Mouse (Mus musculus) liver (tissue): Measurements from ENCODE around the gene Dhdds.
A peak's percentile ranks its signal among the peaks of the same experiment; 100 is the strongest.
"Not testable (repeated sequence)": the region's sequence is repeated elsewhere in the genome, so short reads cannot be mapped to it uniquely, and the experiment has no call there.

Experiments used
- DNase-seq: peaks from one replicate; pipeline ENCODE4 v3.0.0-alpha.2; 2020; ENCODE audit warnings: mixed read lengths

Dhdds gene

DNA sequence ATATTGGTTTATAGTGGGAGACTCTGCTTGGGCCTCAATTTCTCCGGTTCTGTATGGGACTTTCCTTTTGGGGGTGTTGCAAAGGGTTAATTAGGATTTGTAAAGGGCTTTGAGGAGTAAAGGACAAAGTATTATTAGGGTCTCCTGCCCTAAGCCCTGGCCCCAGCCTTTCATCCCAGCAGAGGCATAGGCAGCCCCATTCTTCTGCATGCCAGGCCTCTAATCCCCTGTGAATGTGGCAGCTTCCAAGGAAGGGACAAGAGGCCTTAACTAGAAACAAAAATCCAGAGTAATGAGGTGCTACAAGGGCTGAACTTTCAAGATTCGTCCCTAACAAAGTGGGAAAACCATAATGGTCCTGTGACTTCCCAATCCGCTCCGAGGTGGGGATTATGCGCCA, 2.2 kb upstream of the Dhdds start:
- no peak for DNase-seq

DNA sequence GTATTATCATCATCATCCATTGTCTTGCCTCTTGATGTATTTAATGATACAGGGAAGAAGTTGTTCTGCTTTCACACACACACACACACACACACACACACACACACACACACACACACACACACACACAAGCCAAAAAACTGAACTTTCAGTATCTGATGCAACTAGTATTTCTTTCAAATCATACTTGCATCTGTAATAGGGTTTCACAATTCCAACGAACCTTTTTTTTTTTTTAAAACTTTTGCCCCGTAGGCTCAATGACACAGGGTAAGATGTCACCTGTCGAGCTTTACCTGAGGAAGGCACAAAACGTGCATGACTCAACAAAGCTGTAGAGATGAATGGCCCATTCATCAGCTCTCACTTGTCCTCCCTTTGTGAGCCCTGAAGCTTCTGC, 1.5 kb upstream of the Dhdds start:
- no peak for DNase-seq

DNA sequence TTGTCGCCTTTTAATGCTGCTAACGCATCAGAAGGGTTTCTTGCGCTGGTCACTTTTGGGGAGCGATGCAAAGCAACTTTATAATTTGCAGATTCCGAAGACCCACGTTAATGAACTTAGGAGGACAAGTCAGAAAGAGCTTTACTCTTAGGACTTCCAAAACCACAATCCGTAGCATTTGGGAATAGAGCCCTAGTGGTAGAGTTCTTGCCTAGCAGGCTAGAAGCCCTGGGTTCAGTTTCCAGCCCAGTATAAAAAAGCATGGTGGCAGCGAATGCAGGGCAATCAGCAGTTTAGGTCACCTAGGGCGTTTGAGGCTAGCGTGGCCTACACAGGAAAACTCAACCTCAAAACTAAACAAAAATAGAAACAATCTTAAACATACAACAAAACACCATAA, 992 bp upstream of the Dhdds start:
- DNase-seq = no peak

DNA sequence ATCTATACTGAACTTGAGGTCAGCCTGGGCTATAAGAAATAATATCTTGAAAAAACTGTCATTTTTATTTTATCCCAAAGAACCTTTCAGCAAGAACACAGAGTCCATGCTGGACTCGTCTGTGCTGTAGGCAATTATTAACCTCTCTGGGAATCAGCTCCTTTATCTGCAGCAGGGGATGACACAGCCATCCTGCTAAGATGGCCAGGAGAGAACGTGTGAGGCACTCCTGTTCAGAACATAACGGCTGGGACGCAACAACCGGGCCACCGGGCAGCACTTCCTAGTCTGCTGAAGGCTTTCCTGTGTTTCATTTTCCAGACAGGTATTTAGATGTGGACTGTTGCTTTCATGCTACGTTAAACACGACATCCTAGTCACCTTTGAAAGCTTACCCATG, 6.0 kb downstream of the Dhdds start:
- no peak for DNase-seq

GRCm38 (mm10) chr4:133991087-133991660, 9.5 kb downstream of the Dhdds start:
- no peak for DNase-seq

GRCm38 (mm10) chr4:133990035-133990434, 10.7 kb downstream of the Dhdds start:
- DNase-seq = no peak

DNA sequence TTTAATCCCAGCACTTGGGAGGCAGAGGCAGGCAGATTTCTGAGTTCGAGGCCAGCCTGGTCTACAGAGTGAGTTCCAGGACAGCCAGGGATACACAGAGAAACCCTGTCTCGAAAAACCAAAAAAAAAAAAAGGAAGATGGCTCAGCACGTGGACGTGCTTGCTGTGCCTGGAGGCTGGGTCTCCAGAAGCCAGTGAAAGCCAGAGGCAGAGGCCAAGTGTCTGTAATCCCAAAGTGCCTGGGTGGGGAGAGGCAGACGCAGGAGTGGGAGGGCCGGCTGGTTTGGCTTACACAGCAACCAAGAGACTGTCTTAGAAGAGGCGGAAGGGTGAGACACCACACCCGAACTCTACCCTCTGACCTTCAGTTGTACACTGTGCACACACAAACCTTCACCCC, 12.4 kb downstream of the Dhdds start:
- DNase-seq = not testable (repeated sequence)

- DNase-seq = no peak
These were observed 17.8 kb downstream of the Dhdds start for GRCm38 (mm10) chr4:133982936-133983335.

DNA sequence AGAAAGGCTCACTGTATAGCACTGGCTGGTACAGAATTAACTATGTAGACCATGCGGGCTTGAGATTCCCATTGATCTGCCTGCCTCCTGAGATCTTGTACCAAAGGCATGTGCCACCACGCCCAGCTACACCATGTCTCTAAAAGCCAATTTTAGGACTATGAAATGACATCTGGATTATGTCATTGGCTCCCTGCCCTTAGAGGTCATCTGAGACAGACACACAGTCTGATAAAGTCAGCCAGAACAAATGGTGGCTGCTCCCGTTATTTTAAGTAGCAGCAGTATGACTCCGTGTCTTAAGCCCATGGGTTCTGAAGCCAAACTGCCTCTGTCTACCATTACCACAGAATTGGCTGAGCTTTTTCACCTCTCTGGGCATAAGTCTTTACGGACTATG, 20.2 kb downstream of the Dhdds start:
- DNase-seq = no peak

DNA sequence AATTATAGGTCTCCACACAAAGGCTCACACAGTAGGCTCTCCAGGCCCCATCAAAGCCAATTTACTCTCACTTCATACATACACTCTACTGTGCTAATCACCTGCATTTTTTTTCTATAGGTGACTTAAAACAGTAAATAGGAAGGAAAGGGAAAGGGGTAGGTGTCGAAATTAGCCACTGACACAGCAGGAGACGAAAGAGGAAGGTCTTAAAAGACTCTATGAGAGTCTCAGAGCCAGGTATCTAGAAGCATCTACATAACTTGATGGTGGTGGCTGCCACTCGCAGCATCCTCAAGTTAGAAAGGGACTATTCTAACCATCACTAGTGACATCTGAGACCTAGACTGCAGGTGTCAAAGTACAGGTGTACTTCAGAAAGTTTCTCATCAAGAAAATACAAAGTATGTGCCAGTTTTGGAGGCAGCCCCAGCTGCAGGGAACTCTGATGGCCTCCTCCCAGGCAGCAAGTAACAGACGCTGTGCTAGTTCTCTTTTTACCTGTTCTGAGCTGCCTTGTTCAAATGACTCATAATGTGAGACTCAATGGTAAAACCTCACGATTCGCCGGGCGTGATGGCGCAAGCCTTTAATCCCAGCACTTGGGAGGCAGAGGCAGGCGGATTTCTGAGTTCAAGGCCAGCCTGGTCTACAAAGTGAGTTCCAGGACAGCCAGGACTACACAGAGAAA, 22.6 kb downstream of the Dhdds start:
- no peak for DNase-seq

DNA sequence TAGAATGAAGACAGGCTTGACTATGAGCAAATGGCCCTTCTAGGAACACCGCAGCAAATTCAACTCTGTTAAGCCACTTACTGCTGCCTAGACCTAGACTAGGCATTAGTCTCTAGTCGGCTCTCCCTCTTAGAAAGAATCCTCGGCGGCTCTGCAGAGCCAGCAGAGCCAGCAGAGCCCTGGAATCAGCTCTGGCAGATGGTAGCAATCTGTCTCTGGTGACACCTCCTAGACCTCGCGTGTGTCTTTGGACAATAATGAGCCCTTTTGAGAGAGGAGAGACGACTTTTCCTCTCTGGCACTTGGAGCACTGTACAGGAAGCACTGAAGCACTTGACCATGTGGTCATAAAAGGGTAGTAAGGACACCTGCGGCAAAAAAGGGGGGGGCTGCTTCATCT, 29.0 kb downstream of the Dhdds start:
- no peak for DNase-seq

- no peak for DNase-seq
These were observed 29.8 kb downstream of the Dhdds start for GRCm38 (mm10) chr4:133970876-133971275.

DNA sequence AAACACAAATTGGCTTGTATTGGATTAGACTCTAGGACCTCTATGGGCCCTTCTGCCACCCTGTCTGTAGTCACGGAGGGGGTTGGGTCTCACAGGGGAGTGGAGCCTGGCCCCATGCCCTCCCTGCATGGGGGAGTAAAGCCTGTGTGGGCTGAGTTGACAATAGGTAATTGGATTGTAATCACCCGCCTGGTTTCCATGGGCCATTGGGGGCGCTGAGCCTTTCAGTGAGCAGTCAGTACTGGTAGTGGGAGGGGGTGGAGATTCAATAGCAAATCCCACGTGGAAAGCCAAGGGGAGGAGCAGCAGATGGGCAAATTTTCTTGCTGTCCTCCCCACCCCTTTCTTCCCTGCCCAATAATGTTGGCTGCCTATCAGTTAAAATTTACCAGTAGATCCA, 30.5 kb downstream of the Dhdds start:
- DNase-seq = no peak

DNA sequence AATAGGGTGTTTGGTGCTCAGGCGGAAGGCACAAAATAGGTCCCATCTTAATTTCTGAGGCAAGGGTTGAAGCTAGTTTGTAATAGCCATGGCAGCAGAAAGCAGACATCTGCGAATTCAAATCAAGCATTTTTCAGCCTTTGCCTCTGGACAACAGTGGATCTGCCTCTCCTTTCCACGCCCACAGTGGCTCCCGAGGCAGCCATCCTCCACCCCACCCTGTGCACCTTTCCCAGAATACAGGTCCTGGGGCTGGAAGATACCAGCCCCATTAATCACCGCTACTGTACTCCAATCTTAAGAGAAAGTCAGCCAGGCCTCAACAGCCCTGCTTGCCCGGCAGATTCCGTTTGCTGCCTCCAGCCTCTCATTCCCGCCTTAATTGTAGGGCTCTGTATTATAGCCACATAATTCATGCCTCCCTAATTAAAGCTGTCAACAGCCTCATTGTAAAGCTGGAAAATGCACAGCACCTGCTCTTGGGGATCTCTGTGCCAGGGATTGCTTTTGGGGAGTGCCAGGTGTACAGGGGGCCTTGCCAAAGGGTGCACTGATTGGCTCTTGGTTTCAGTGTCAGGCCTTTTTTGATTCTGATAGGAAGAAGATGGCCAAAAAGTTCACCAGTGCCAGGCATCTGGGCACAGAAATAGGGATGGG, 31.5 kb downstream of the Dhdds start:
- peak; percentile 50 for DNase-seq

GRCm38 (mm10) chr4:133968150-133968921, 32.4 kb downstream of the Dhdds start, which contains the start of gene Hmgn2:
Gene Hmgn2, minus strand, starts transcription at chr4:133968650.
- peak; percentile 62 for DNase-seq

GRCm38 (mm10) chr4:133967866-133968149, 32.9 kb downstream of the Dhdds start:
- DNase-seq = peak; percentile 94

GRCm38 (mm10) chr4:133967138-133967865, 33.4 kb downstream of the Dhdds start:
- DNase-seq = peak; percentile 99

DNA sequence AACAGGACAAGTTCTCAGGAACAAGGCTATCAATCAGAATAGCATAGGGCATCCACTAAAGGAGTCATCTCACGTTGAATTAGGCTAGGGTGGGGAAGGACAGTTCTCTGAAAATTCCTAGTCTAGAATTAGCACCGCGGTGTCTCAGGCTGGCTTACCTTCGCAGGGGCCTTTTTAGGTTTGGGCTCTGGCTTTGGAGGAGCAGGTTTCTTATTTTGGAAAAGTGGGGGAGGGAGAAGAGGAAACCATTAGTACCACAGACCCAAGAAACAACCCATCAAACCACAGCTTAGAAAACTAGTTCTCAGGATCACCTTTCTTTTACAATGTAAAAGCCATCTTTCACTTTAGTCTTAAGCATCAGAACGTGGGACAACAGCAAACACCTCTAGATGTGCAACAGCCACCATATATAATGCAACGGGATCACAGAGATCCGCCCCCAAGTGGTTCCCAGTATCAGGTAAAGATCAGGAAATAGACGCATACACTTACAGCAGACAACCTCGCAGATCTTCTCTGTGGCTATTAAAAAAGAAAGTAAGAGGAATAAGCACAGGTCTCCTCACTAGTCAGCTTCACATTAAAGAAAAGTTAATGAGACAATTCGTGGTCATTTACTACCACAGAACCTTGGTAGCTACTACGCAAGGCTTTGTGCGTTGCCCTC, 34.3 kb downstream of the Dhdds start:
- DNase-seq = no peak

- no peak for DNase-seq
These were observed 38.2 kb downstream of the Dhdds start for GRCm38 (mm10) chr4:133962566-133962965.

- DNase-seq = no peak
These were observed 41.8 kb downstream of the Dhdds start for GRCm38 (mm10) chr4:133958884-133959283.

DNA sequence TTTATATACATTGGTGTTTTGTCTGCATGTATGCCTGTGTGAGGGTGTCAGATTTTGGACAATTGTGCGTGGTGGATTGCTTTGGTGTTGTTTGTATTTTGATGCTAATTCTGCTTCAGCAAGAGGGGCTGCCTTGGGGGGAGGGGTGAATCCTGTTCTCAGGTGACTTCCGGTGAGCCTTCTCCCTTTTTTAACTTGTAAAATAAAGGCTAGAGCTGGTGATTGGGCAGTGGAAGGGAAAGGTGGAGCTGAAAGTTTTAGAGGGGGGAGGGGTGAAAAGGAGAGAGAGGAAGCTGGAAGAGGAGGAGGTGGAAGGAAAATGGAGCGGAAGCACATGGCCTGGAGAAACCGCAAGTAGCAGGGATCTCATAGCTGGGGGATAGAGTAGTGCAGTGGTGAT, 44.4 kb downstream of the Dhdds start:
- DNase-seq = no peak

DNA sequence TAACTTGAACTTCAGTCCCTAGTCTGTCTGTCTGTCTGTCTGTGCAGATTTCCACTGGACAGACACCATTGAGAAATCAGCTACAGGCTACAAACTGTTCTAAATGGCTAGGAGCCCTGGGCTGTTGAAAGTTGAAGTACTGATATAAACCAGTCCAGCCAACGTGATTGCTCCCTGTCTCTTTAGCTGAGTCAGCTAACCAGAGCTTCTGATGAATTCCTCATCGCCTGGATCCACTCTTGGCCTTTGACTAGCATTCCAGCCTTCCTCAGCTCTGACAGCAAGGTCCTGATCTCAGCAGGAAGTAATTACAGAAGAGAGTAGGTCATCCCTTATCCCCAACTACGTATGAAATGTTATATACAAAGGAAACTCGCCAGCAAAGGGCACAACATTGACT, 54.0 kb downstream of the Dhdds start:
- DNase-seq = no peak

DNA sequence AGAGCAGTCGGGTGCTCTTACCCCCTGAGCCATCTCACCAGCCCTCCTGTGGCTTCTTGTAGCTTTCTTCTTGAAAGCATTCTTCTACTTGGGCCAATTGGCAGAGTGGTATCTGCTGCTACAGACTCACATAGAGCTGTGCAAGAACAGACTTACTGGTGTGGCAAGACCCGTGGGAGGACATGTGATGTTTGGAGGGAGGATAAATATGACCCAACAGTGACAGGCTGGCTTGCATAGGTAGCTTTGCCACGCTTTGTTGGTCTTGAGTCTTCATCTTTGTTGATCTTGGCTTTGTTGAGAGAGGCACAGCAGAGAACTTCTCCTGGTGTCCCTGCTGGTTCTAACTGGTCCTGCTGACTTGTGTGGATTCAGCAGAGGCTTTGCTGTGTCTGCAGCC, 56.9 kb downstream of the Dhdds start:
- DNase-seq = no peak
